Mouse (Mus musculus): ENCODE measurements around the gene Glis3.

The Glis3 gene

DNA sequence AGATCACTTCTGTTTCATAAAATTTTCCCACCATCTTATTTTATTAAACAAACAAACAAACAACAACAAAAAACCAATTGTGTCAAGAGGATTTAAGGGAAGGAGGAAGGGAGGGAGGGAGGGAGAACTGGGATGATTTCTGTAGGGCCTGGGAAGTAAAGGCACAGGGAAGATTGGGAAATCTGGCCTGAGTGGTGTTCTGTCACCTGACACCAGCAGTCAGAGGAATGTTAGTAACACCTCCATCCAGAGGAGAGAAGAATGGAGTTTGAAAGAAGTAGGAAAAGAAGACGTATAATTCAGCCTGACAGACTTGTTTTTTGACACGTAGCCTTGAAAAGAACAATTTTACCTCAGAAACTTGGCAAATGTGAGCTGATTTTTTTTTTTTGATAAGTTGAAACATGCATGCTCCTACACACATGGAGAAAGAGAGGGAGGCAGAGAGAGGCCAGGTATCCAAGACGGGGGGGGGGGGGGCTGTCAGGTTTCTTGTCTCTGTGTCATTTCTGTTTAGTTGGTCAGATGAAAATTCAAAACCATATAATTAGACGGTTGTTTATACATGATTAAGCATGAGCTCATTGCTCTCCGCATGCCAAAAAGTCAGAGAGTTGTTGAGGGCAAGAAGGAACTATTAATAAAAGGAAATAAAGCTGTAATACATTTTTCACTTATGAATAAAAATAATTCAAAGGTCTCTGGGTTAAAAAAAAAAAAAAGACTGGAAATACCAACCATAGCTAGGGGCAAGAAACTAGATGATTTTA, 122.1 kb downstream of the Glis3 start:
- no peak for DNase-seq (ENCODE audit: low read depth, low spot score)
- H3K27me3 ChIP-seq (ENCODE audit: control insufficient read depth, insufficient read depth, low read length, poor library complexity, severe bottlenecking), result no peaks in the 10 kb centered on the region
- no peaks in the 10 kb centered on the region for H3K36me3 ChIP-seq (ENCODE audit: control insufficient read depth, insufficient read depth, low read length, poor library complexity, severe bottlenecking)

DNA sequence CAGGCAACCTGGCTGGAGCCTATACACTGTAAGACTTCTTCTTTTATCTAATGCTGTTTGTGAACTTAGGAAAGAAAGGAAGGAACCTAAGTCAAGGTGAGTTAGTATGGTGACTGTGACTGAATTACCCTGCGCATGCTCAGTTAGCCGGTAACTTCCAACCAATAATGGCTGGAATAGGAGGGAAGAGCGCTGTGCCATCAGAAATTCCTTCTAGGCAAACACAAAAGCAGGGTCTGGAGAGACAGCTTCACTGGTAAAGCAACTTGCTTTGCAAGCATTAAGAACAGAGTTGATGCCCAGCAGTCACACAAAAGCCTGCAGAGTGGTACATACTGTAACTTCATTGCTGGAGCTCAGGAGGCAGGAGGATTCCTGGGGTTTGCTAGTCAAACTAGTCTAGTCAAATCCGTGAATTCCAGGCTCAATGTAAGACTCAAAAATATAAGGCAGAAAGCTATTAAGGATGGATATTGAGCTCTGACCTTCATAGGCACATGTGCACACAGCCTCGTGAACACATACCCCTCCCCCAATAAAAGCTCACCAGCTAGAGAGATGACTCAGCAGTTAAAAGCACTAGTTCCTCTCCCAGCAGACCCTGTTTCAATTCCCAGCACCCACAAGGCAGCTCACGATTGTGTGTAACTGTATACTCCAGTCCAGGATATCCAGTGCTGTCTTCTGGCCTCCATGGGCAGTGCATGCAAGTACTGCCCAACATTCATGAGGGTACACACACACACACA, 124.5 kb downstream of the Glis3 start:
- Histone ChIP-seq H3K36me3 (ENCODE audit: control insufficient read depth, insufficient read depth, low read length, poor library complexity, severe bottlenecking) (no peaks in the 10 kb centered on the region), H3K27me3 (ENCODE audit: control insufficient read depth, insufficient read depth, low read length, poor library complexity, severe bottlenecking) (no peaks in the 10 kb centered on the region)
- no peak for DNase-seq (ENCODE audit: low read depth, low spot score)

DNA sequence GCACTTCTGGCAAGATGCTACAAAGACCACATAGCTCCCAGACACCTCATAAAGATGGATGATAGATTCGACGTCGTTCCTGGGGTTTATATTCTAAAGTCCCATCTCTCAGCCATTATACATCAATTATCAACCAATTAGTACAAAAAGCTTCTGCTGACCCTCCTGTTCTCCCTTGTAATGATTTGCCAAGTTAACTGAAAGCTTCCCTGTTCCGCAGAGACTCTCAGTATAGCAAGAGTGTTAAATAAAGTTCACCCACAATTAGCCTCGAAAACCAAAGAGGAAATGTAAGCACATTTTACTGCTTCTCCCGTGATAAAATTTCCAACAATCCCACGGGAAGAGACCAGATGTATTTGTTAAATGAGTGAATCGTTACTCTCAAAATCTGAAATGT, 129.3 kb downstream of the Glis3 start:
- Histone ChIP-seq H3K27me3 (ENCODE audit: control insufficient read depth, insufficient read depth, low read length, poor library complexity, severe bottlenecking) (no peaks in the 10 kb centered on the region), H3K36me3 (ENCODE audit: control insufficient read depth, insufficient read depth, low read length, poor library complexity, severe bottlenecking) (no peaks in the 10 kb centered on the region)
- no peak for DNase-seq (ENCODE audit: low read depth, low spot score)

DNA sequence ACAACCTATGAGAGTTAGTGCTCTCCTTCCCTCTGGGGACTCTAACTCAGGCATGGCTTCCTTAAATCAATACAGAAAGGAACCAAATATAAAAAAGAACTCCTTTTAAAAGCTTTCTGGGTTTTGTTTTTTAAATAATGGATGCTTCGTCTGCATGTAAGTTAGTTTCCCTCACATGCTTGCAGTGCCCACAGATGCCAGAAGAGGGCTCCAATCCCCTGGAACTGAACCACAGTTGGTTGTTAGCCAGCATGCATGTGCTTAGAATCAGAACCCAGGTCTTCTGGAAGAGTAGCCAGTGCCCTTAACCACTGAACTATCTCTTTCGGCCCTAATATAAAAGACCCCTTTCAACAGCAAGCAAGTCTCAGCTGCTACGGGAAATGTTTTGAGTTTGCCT, 132.9 kb downstream of the Glis3 start:
- no peaks in the 10 kb centered on the region for H3K27me3 ChIP-seq (ENCODE audit: control insufficient read depth, insufficient read depth, low read length, poor library complexity, severe bottlenecking)
- peak; percentile 7 for DNase-seq (ENCODE audit: low read depth, low spot score)
- H3K36me3 ChIP-seq (ENCODE audit: control insufficient read depth, insufficient read depth, low read length, poor library complexity, severe bottlenecking), result no peaks in the 10 kb centered on the region

DNA sequence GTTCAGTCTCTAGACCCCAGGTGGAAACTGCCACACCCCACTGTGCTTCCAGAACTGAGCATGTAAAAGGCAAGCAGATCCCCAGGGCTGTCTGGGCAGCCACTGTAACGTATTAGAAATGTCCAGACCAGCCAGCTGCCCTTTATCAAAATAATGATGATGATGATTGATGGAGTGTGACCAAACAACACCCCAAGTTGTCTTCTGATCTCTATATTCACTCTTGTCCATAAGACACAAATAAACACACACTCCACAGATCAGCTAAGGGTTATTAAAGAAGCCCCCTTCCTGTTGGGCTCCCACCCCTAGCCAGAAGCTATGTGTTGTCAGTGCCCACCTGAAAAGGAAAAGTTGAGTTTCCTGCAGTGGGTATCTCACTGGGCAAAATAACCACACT, 134.4 kb downstream of the Glis3 start:
- no peak for DNase-seq (ENCODE audit: low read depth, low spot score)
- no peaks in the 10 kb centered on the region for H3K27me3 ChIP-seq (ENCODE audit: control insufficient read depth, insufficient read depth, low read length, poor library complexity, severe bottlenecking)

DNA sequence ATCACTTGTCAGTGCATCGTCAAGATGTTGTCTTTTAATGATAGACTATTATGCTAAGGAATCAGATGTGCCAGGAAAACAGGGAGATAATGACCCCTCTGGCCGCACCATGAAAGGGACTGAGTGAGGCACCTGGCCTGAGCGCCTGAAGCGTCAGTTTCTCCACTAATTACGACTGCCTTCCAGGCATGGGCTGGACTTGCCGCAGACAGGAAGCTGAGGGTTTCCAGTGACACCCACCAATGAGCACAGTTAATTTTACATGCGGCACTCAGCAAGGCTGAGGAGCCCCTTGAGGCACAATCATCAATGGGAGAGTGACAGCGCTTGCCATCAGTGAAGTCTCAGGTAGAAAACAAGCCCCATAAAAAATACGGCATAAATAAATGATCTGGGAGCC, 141.1 kb downstream of the Glis3 start:
- Histone ChIP-seq H3K27me3 (ENCODE audit: control insufficient read depth, insufficient read depth, low read length, poor library complexity, severe bottlenecking) (no peaks in the 10 kb centered on the region), H3K36me3 (ENCODE audit: control insufficient read depth, insufficient read depth, low read length, poor library complexity, severe bottlenecking) (no peaks in the 10 kb centered on the region)
- no peak for DNase-seq (ENCODE audit: low read depth, low spot score)

More for the DNA sequence above, 134.4 kb downstream of the Glis3 start:
- H3K36me3 ChIP-seq (ENCODE audit: control insufficient read depth, insufficient read depth, low read length, poor library complexity, severe bottlenecking), result no peaks in the 10 kb centered on the region

DNA sequence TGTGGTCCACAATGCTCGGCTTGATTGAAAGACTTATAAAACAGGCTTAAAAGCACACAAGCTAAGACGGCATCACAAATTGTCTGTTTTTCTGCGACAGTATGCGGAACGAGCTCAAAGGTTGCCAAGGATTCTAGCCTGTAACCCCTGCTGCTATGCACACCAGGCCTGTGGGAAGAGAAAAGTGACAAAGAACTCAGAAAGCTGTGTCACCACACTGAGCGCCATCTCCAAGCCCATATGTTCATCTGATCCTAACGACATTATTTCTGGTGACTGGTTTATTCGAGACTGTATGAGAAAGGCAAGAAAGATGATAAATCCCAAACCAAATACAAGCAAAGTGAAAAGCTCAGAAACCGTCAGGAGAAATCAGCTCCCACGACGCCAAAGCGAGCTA, 144.9 kb downstream of the Glis3 start:
- DNase-seq (ENCODE audit: low read depth, low spot score), result no peak
- no peaks in the 10 kb centered on the region for H3K27me3 ChIP-seq (ENCODE audit: control insufficient read depth, insufficient read depth, low read length, poor library complexity, severe bottlenecking)
- H3K36me3 ChIP-seq (ENCODE audit: control insufficient read depth, insufficient read depth, low read length, poor library complexity, severe bottlenecking), result no peaks in the 10 kb centered on the region

DNA sequence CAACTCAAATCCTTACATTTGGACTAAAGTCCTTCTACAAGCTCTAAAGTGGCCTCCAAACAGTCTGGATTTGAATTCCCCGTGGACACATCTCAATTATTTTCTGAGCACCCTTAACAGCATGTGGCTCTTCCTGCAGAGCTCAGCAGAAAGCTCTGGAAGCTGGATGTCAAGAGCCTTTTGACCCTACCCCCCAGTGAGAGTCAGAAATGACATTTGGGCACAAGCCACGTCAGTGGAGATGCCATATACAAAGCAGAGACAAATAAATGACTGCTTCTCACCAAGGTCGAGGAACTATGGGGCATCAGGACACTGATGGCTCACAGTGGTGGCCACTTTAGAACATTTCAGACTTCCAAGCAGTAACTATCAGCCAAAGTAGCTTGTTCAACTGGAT, 146.3 kb downstream of the Glis3 start:
- Histone ChIP-seq H3K27me3 (ENCODE audit: control insufficient read depth, insufficient read depth, low read length, poor library complexity, severe bottlenecking) (no peaks in the 10 kb centered on the region), H3K36me3 (ENCODE audit: control insufficient read depth, insufficient read depth, low read length, poor library complexity, severe bottlenecking) (no peaks in the 10 kb centered on the region)
- DNase-seq (ENCODE audit: low read depth, low spot score), result no peak

DNA sequence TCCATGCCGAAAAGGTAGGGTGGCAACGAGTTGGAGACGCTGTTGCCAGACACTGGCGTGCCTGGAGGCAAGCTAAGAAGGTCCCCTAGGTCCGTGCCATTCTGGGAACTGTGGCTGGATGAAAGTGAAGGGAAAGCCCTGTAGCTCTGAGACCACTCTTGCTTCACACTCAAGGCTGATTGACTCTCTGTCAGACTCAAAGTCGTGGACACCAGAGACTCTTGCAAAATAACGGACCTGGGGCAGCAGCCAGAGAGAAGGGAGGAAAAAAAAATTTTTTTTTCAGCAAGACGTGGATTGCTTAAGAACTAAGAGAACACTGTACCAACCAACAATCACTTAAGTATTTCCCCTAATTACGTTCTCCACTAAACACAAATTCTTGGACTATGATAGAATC, 148.1 kb downstream of the Glis3 start:
- H3K36me3 ChIP-seq (ENCODE audit: control insufficient read depth, insufficient read depth, low read length, poor library complexity, severe bottlenecking), result no peaks in the 10 kb centered on the region
- DNase-seq (ENCODE audit: low read depth, low spot score), result no peak
- no peaks in the 10 kb centered on the region for H3K27me3 ChIP-seq (ENCODE audit: control insufficient read depth, insufficient read depth, low read length, poor library complexity, severe bottlenecking)

DNA sequence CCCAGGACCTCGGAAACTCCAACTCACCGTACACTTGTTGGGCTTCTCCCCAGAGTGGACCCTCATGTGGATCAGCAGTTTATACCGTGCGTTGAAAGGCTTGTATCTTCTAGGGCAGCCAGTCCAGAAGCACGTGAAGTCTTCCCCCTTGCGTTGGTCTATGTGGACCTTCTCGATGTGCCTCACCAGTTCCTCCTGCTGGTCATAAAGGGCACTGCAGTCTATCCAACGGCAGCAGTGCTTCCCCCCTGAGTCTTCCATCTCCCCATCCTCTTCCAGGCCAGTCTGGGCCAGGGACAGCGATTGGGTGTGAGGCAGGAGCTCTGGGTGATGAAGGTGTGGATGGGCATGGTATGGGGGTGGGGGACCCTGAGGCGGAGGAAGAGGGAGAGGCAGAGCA, 149.0 kb downstream of the Glis3 start:
- peak; percentile 39 for DNase-seq (ENCODE audit: low read depth, low spot score)
- Histone ChIP-seq H3K27me3 (ENCODE audit: control insufficient read depth, insufficient read depth, low read length, poor library complexity, severe bottlenecking) (no peaks in the 10 kb centered on the region), H3K36me3 (ENCODE audit: control insufficient read depth, insufficient read depth, low read length, poor library complexity, severe bottlenecking) (no peaks in the 10 kb centered on the region)

DNA sequence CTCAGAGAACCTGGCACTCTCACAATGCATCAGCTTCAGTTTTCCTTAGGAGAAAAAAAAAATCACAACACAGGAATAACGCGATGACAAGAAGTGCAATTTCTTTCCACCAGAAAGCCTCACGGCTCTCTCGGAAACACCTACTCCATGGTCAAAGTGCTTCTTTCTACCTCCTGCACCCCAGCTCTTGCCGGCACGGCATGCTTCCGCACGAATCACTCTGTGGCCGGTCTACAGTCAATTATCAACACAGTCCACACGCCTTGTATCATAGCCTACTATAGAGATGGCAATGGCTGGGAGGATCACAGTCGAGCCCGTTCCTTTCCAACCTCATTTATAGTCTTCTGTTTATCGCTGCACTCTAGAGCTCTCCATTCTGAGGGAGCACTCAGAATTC, 150.9 kb downstream of the Glis3 start:
- Histone ChIP-seq H3K27me3 (ENCODE audit: control insufficient read depth, insufficient read depth, low read length, poor library complexity, severe bottlenecking) (no peaks in the 10 kb centered on the region), H3K36me3 (ENCODE audit: control insufficient read depth, insufficient read depth, low read length, poor library complexity, severe bottlenecking) (no peaks in the 10 kb centered on the region)
- DNase-seq (ENCODE audit: low read depth, low spot score), result no peak

DNA sequence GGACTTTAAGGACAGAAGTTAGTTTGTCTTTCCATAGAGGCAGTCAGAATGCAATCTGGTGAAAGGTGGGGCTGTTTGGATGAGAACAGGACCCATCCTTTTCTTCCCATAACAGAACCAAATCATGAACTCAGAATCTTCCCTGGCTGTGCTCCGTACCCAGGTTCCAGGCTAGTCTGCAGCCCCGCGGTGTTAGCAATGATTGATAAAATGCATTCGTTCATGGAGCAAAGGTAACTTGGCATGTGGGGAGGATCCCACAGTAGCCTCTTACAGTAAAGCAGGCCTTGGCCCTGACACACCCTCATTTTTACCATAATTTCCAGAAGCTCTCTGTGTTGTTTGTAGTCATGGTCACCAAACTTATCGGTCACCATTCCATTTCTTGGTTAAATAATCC, 152.4 kb downstream of the Glis3 start:
- DNase-seq (ENCODE audit: low read depth, low spot score), result no peak
- no peaks in the 10 kb centered on the region for H3K27me3 ChIP-seq (ENCODE audit: control insufficient read depth, insufficient read depth, low read length, poor library complexity, severe bottlenecking)
- H3K36me3 ChIP-seq (ENCODE audit: control insufficient read depth, insufficient read depth, low read length, poor library complexity, severe bottlenecking), result no peaks in the 10 kb centered on the region

DNA sequence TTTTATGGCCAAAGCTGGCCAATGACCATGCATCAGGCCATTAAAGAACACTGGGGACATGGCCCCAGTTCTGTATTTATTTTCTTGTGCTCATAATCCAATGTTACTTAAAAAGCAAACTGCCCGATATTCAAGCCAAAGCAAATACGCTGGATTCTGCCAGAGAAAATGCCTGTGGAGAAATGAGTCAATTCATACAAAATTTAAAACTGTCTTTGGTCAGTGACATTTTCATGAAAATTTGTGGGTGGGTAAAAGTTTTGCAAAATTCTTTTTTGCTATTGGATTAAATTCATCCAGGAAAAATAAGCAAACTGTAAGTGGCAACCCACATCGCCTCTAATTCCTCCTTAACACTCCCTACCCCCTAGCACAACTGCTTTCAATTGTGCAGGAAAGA, 154.5 kb downstream of the Glis3 start:
- DNase-seq (ENCODE audit: low read depth, low spot score), result no peak
- Histone ChIP-seq H3K27me3 (ENCODE audit: control insufficient read depth, insufficient read depth, low read length, poor library complexity, severe bottlenecking) (no peaks in the 10 kb centered on the region), H3K36me3 (ENCODE audit: control insufficient read depth, insufficient read depth, low read length, poor library complexity, severe bottlenecking) (no peaks in the 10 kb centered on the region)

DNA sequence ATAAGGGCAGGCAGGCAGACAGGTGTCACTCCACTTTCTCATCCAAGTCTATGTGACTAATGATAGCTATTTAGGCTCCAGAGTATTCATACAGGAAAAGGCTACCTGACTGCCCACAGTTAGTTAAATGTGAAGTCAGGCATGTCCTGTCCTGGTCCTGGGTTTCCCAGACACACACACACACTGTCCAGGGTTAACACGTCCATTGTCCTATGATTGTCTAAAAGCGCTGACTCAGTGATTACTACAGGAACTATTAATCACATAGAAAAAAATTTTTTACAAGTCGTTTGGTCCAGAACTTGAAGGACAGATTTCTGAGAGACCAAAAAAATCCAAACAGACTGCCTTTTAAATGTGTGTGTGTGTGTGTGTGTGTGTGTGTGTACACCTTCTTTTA, 157.6 kb downstream of the Glis3 start:
- H3K27me3 ChIP-seq (ENCODE audit: control insufficient read depth, insufficient read depth, low read length, poor library complexity, severe bottlenecking), result no peaks in the 10 kb centered on the region
- DNase-seq (ENCODE audit: low read depth, low spot score), result no peak
- no peaks in the 10 kb centered on the region for H3K36me3 ChIP-seq (ENCODE audit: control insufficient read depth, insufficient read depth, low read length, poor library complexity, severe bottlenecking)

DNA sequence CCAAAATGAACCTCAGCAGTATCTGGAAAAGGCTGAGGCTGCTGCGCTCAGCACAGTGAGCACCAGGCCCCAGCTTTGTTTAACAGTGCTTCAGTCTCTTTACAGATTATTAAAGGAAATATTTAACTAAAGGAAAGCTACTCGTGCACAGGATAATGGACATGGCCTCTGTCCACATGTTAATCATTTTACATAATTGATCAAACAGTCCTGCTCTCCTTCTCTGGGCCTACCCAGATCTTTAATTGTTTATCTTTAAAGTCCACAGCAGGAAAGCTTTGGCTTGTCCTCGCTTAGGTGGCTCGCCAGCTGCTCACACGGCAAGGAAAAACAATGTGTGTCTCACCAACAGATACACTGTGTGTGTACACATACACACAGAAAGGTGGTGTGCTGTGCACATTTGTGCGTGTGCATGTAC, 159.1 kb downstream of the Glis3 start:
- Histone ChIP-seq H3K27me3 (ENCODE audit: control insufficient read depth, insufficient read depth, low read length, poor library complexity, severe bottlenecking) (no peaks in the 10 kb centered on the region), H3K36me3 (ENCODE audit: control insufficient read depth, insufficient read depth, low read length, poor library complexity, severe bottlenecking) (no peaks in the 10 kb centered on the region)
- no peak for DNase-seq (ENCODE audit: low read depth, low spot score)
